Mouse (Mus musculus) liver, embryonic 14.5 days (tissue): ENCODE results near the gene Car8. TPM values are rescaled to one million over a fixed set of nuclear protein-coding genes. Genes with fewer than 3 reads are reported as not detected.

Experiments used
- ATAC-seq: fragments of 200-750 bp; cut with Nextera tagmentation; 2 replicates; pipeline ENCODE4 v1.8.0; 2017; ENCODE audit warnings: moderate number of reproducible peaks, mild to moderate bottlenecking, moderate library complexity; ENCODE audit not compliant: insufficient read depth
- DNase-seq, 3 experiments: peaks; one replicate each; pipeline ENCODE4 v3.0.0-alpha.2; 2012 to 2013; ENCODE audit warnings: low read depth in 3 of 3, low spot score in 3 of 3
- H3K27ac ChIP-seq: fragments of 300-500 bp; sonication (generic); 2 replicates; pipeline ENCODE4 v1.5.1; 2014; ENCODE audit warnings: moderate library complexity, mild to moderate bottlenecking, control low read depth, inconsistent platforms
- H3K27me3 ChIP-seq: fragments of 300-500 bp; sonication (generic); 2 replicates; pipeline ENCODE4 v1.6.1; 2014; ENCODE audit warnings: mild to moderate bottlenecking, low read length, moderate library complexity; ENCODE audit not compliant: control insufficient read depth, insufficient read depth
- H3K36me3 ChIP-seq: fragments of 300-500 bp; sonication (generic); replicated peaks from 2 replicates; pipeline ENCODE4 v1.6.1; 2014; ENCODE audit warnings: low read depth; ENCODE audit not compliant: control insufficient read depth, insufficient read depth
- H3K4me1 ChIP-seq, 2 experiments: fragments of 200-500 bp in 1 of 2; fragments of 300-500 bp in 1 of 2; sonication (generic) in 1 of 2; replicated peaks; 2 replicates each; pipeline ENCODE4 v1.6.1; 2012 to 2014; ENCODE audit warnings: antibody characterized with exemption in 1 of 2, inconsistent platforms in 1 of 2, low read length in 1 of 2; ENCODE audit not compliant: control insufficient read depth in 2 of 2, insufficient read depth in 2 of 2
- H3K4me2 ChIP-seq: fragments of 300-500 bp; sonication (generic); 2 replicates; pipeline ENCODE4 v1.6.1; 2014; ENCODE audit warnings: low read depth, mild to moderate bottlenecking, control low read depth, moderate library complexity
- H3K4me3 ChIP-seq, 2 experiments: fragments of 200-500 bp in 1 of 2; fragments of 300-500 bp in 1 of 2; sonication (generic) in 1 of 2; 2 replicates each; pipeline ENCODE4 v1.5.1; 2012 to 2014; ENCODE audit warnings: low read depth in 2 of 2, low read length in 2 of 2, mild to moderate bottlenecking in 2 of 2, control low read depth in 1 of 2, inconsistent platforms in 1 of 2, moderate library complexity in 1 of 2; ENCODE audit not compliant: insufficient read depth in 1 of 2
- H3K9ac ChIP-seq: fragments of 300-500 bp; sonication (generic); replicated peaks from 2 replicates; pipeline ENCODE4 v1.6.1; 2014; ENCODE audit warnings: mild to moderate bottlenecking, control low read depth, moderate library complexity
- H3K9me3 ChIP-seq: fragments of 300-500 bp; sonication (generic); 2 replicates; pipeline ENCODE4 v1.6.1; 2016; ENCODE audit warnings: low read length, mixed read lengths; ENCODE audit not compliant: control insufficient read depth
- CTCF ChIP-seq: IDR thresholded peaks from 2 replicates; pipeline ENCODE4 v1.5.1; 2016; ENCODE audit warnings: antibody characterized with exemption, low read depth, control low read depth
- EP300 ChIP-seq: IDR thresholded peaks from 2 replicates; pipeline ENCODE4 v1.6.1; 2016; ENCODE audit warnings: antibody characterized with exemption, low read depth
- WGBS: fragments of 180-500 bp; shearing (Covaris S2); extraction: QIAGEN DNeasy Blood & Tissue Kit; methylation state at CpG from one replicate; pipeline ENCODE4 v1.1.7; 2014; ENCODE audit not compliant: insufficient replicate concordance; 5-methylcytosine and 5-hydroxymethylcytosine counted together
- polyA plus RNA-seq, 2 experiments: library from polyadenylated mRNA; depleted of rRNA in 1 of 2; stranded (reverse) in 1 of 2; unstranded in 1 of 2; fragments of >200 nt; fragmentation: Nextera tagmentation in 1 of 2; extraction: Ambion mirVana in 1 of 2; gene quantifications; 2 replicates each; pipeline versions ENCODE4 v1.2.1 to v1.2.3; 2012 to 2014

Car8 gene
- polyA plus RNA-seq, 2 experiments: 1.0 to 2.3 TPM

GRCm38 (mm10) chr4:8205089-8205649, 33.7 kb downstream of the Car8 start:
- H3K27ac ChIP-seq: no peak overlapping the region
- 43% methylated on average over 4 of the region's 4 CpGs for WGBS
- DNase-seq (no peak), ATAC-seq (no peak)
- H3K9ac ChIP-seq: no peak overlapping the region
- H3K27me3 ChIP-seq: no peaks in the 10 kb centered on the region
- no peak overlapping the region for H3K4me2 ChIP-seq
- no peaks in the 10 kb centered on the region for H3K9me3 ChIP-seq
- H3K4me3 ChIP-seq: no peak overlapping the region
- TF ChIP-seq CTCF (no peak), EP300 (no peak)
- peaks cover 0 to 3% of the 10 kb centered on the region in 2 experiments; a peak in 1 of 4 replicates for H3K4me1 ChIP-seq
- H3K36me3 ChIP-seq: no peaks in the 10 kb centered on the region

- DNase-seq: no peak
- Histone ChIP-seq H3K4me3 (no peak overlapping the region), H3K4me2 (no peak overlapping the region), H3K9ac (no peak overlapping the region), H3K27ac (no peak overlapping the region), H3K9me3 (no peaks in the 10 kb centered on the region), H3K27me3 (no peaks in the 10 kb centered on the region), H3K4me1 (peaks cover 0 to 10% of the 10 kb centered on the region in 2 experiments; a peak in 2 of 4 replicates), H3K36me3 (no peaks in the 10 kb centered on the region)
- no peak for TF ChIP-seq CTCF
- no peak for TF ChIP-seq EP300
- WGBS: 42% methylated on average over 1 of the region's 1 CpGs
- ATAC-seq: no peak
Measured at GRCm38 (mm10) chr4:8203367-8203766, 35.5 kb downstream of the Car8 start.

GRCm38 (mm10) chr4:8201631-8202030, 37.2 kb downstream of the Car8 start:
- Histone ChIP-seq H3K9ac (no peak overlapping the region), H3K36me3 (no peaks in the 10 kb centered on the region), H3K27ac (no peak overlapping the region), H3K27me3 (no peaks in the 10 kb centered on the region), H3K4me2 (no peak overlapping the region), H3K4me3 (no peak overlapping the region), H3K4me1 (peaks cover 0 to 10% of the 10 kb centered on the region in 2 experiments; a peak in 2 of 4 replicates), H3K9me3 (no peaks in the 10 kb centered on the region)
- ATAC-seq: no peak
- 42% methylated on average over 2 of the region's 2 CpGs for WGBS
- DNase-seq: no peak
- TF ChIP-seq EP300: no peak
- no peak for TF ChIP-seq CTCF

GRCm38 (mm10) chr4:8200081-8200480, 38.8 kb downstream of the Car8 start:
- DNase-seq (peak in 1 of 3 experiments; percentile 7), ATAC-seq (peak; percentile 79)
- Histone ChIP-seq H3K9me3 (no peaks in the 10 kb centered on the region), H3K27ac (no peak overlapping the region), H3K27me3 (no peaks in the 10 kb centered on the region), H3K4me1 (peaks cover 0 to 10% of the 10 kb centered on the region in 2 experiments; a peak in 2 of 4 replicates), H3K4me2 (no peak overlapping the region), H3K4me3 (no peak overlapping the region), H3K36me3 (no peaks in the 10 kb centered on the region), H3K9ac (no peak overlapping the region)
- TF ChIP-seq EP300: peak; percentile 38; the same call in 1 of the 2 replicates
- no peak for TF ChIP-seq CTCF
- 3% methylated on average over 5 of the region's 5 CpGs for whole genome bisulfite sequencing

GRCm38 (mm10) chr4:8198033-8198432, 40.8 kb downstream of the Car8 start:
- DNase-seq: no peak

More at GRCm38 (mm10) chr4:8198033-8198432, 40.8 kb downstream of the Car8 start:
- no peak overlapping the region for H3K4me2 ChIP-seq
- no peak overlapping the region for H3K4me3 ChIP-seq
- no peak overlapping the region for H3K27ac ChIP-seq
- no peak for TF ChIP-seq EP300
- no peak for TF ChIP-seq CTCF
- peaks cover 0 to 10% of the 10 kb centered on the region in 2 experiments; a peak in 2 of 4 replicates for H3K4me1 ChIP-seq
- H3K9ac ChIP-seq: no peak overlapping the region
- no peak for ATAC-seq
- 52% methylated on average over 5 of the region's 5 CpGs for WGBS
- H3K36me3 ChIP-seq: no peaks in the 10 kb centered on the region
- H3K27me3 ChIP-seq: no peaks in the 10 kb centered on the region
- no peaks in the 10 kb centered on the region for H3K9me3 ChIP-seq
